Mouse (Mus musculus) forebrain, embryonic 15.5 days (tissue): ENCODE data around the gene Purb. TPM values are rescaled to one million over a fixed set of nuclear protein-coding genes. Genes with fewer than 3 reads are reported as not detected.
A peak's percentile ranks its signal among the peaks of the same experiment; 100 is the strongest.
"Not testable (repeated sequence)": the region's sequence is repeated elsewhere in the genome, so short reads cannot be mapped to it uniquely, and the experiment has no call there.

Source experiments
- ATAC-seq: fragments of 200-750 bp; cut with Nextera tagmentation; replicated peaks from 2 replicates; pipeline ENCODE4 v1.8.0; 2017; ENCODE audit warnings: mild to moderate bottlenecking, moderate TSS enrichment, moderate library complexity
- H3K27ac ChIP-seq: fragments of 300-500 bp; sonication (generic); replicated peaks from 2 replicates; pipeline ENCODE4 v1.5.1; 2015; ENCODE audit warnings: mild to moderate bottlenecking, inconsistent platforms
- H3K27me3 ChIP-seq: fragments of 300-500 bp; sonication (generic); 2 replicates; pipeline ENCODE4 v1.6.1; 2015; ENCODE audit warnings: inconsistent platforms
- H3K36me3 ChIP-seq: fragments of 300-500 bp; sonication (generic); 2 replicates; pipeline ENCODE4 v1.6.1; 2015; ENCODE audit warnings: mild to moderate bottlenecking, inconsistent platforms
- H3K4me1 ChIP-seq: fragments of 300-500 bp; sonication (generic); 2 replicates; pipeline ENCODE4 v1.6.1; 2015; ENCODE audit warnings: inconsistent platforms
- H3K4me2 ChIP-seq: fragments of 300-500 bp; sonication (generic); replicated peaks from 2 replicates; pipeline ENCODE4 v1.6.1; 2015; ENCODE audit warnings: mild to moderate bottlenecking, inconsistent platforms
- H3K4me3 ChIP-seq: fragments of 300-500 bp; sonication (generic); 2 replicates; pipeline ENCODE4 v1.5.1; 2015; ENCODE audit warnings: mild to moderate bottlenecking, inconsistent platforms
- H3K9ac ChIP-seq: fragments of 300-500 bp; sonication (generic); replicated peaks from 2 replicates; pipeline ENCODE4 v1.6.1; 2015; ENCODE audit warnings: mild to moderate bottlenecking, inconsistent platforms
- H3K9me3 ChIP-seq: fragments of 300-500 bp; sonication (generic); 2 replicates; pipeline ENCODE4 v1.6.1; 2016; ENCODE audit warnings: inconsistent platforms
- WGBS: fragments of 180-500 bp; shearing (Covaris S2); methylation state at CpG from one replicate; pipeline ENCODE4 v1.1.7; 2015; ENCODE audit warnings: mixed read lengths; 5-methylcytosine and 5-hydroxymethylcytosine counted together
- polyA plus RNA-seq: library from polyadenylated mRNA; unstranded; fragments of >200 nt; fragmentation: Nextera tagmentation; extraction: Ambion mirVana; gene quantifications from 2 replicates; pipeline ENCODE4 v1.2.1, GENCODE M21; 2015

Gene Purb
- polyA plus RNA-seq, 1 experiment from 2014 or later = 14.8 TPM

DNA sequence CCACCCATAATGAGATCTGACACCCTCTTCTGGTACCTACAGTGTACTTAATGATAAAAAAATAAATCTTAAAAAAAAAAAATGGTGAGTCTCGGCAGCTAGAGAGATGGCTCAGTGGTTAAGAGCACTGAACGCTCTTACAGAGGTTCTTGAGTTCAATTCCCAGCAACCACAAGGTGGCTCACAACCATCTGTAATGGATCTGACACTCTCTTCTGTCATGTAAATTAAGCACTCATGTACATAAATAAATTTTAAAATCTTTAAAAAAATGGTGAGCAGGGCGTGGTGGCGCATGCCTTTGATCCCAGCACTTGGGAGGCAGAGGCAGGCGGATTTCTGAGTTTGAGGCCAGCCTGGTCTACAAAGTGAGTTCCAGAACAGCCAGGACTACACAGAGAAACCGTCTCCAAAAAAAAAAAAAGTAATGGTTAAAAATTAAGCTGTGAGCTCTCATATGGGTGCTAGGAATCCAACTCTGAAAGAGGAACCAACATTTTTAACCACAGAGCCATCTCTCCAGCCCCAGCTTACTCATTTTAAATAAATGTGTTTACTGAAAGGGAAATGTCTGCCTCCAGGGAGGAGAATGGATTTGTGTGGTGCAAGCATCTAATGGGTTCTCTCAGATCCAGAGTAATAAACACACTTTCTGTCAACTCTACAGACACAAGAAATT is 12.4 kb downstream of the Purb start:
- Histone ChIP-seq H3K4me2 (no peak overlapping the region), H3K9ac (no peak overlapping the region), H3K27ac (no peak overlapping the region), H3K9me3 (no peaks in the 10 kb centered on the region), H3K4me1 (peaks cover 12% of the 10 kb centered on the region), H3K4me3 (no peak overlapping the region), H3K36me3 (peaks cover 20% of the 10 kb centered on the region), H3K27me3 (no peaks in the 10 kb centered on the region)
- WGBS = 90% methylated on average over 6 of the region's 6 CpGs
- ATAC-seq = no peak

DNA sequence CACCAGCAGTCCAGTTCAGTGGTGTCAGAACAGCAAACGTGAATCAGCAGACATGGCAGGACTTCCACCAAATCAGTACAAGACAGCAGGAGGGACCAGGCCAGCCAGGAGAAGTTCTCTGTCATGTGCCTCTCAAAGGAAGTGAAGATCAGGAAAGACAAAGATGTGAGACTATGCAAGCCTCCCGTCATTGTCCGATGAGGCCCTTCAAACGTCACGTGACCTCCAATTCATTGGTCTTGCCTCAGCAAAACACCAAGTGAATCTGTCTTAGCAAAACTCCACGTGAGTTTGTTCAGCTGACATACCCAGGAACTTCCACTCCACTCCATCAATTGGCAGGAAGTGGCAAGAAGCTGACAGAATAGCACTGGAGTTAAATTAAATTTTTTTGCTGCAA is 19.6 kb downstream of the Purb start:
- H3K4me3 ChIP-seq = no peak overlapping the region
- no peaks in the 10 kb centered on the region for H3K36me3 ChIP-seq
- no peaks in the 10 kb centered on the region for H3K27me3 ChIP-seq
- no peak overlapping the region for H3K4me2 ChIP-seq
- no peak overlapping the region for H3K9ac ChIP-seq
- H3K4me1 ChIP-seq = no peaks in the 10 kb centered on the region
- no peak for ATAC-seq
- H3K27ac ChIP-seq = no peak overlapping the region
- 80% methylated on average over 6 of the region's 6 CpGs for WGBS
- H3K9me3 ChIP-seq = no peaks in the 10 kb centered on the region

DNA sequence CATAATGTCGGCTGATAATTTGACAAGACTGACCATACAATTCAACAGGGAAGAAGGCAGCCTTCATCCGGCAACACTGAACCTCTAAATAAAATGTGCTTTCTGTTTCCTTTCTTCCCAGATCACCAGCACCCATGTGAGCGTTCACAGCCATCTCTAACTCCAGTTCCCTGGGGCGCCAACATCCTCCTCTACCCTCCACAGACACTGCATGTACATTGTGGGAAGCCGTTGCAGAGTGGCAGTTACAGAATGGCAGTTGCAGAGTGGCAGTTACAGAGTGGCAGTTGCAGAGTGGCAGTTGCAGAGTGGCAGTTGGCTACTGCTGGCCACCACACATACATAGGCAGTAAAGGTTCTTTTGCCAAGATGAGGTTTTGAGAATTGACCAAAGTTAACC is 27.6 kb downstream of the Purb start:
- not testable (repeated sequence) for H3K27me3 ChIP-seq, H3K4me2 ChIP-seq, H3K9me3 ChIP-seq, H3K36me3 ChIP-seq, H3K4me3 ChIP-seq, H3K9ac ChIP-seq, ATAC-seq, H3K4me1 ChIP-seq, H3K27ac ChIP-seq
- 95% methylated on average over 5 of the region's 5 CpGs for WGBS

DNA sequence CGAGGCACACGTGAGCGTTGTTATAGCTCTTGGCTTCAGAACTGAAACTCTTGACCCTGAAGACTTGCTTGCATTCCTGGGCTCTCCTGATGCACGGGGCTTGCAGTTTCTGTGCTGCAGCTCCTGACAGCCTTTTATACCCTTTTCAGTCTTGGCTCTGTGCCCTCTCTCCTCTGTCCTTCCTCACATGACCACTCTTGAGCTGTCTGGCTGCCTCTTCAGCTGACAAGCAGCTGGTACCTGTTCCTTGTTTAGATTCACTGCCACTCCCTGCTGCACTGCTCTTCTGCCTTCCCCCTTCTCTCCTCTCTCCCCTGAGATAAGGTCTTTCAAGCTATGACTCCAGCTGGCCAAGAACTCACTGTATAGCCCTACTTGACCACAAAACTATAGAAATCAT is 28.2 kb downstream of the Purb start:
- no peak overlapping the region for H3K9ac ChIP-seq
- no peaks in the 10 kb centered on the region for H3K36me3 ChIP-seq
- H3K4me3 ChIP-seq = no peak overlapping the region
- H3K27me3 ChIP-seq = no peaks in the 10 kb centered on the region
- peaks cover 14% of the 10 kb centered on the region for H3K4me1 ChIP-seq
- WGBS = 87% methylated on average over 4 of the region's 4 CpGs
- no peak overlapping the region for H3K27ac ChIP-seq
- no peak overlapping the region for H3K4me2 ChIP-seq
- ATAC-seq = no peak
- no peaks in the 10 kb centered on the region for H3K9me3 ChIP-seq

DNA sequence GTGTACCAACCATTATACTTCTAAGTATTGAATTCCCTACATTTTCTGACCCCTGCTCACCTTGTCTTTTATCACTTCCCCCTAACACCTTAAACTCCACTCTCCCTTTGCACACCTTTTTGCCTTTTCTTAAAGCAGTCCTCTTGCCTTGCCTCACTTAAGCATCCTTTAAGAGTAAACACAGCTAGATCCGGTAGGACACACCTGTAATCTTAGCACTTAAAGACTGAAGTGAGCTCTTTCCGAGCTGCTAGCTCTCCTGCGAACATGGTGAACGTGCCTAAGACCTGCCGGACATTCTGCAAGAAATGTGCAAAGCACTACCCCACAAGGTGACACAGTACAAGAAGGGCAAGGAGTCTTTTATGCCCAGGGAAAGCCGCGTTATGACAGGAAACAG is 29.8 kb downstream of the Purb start:
- H3K27me3 ChIP-seq = no peaks in the 10 kb centered on the region
- no peak overlapping the region for H3K9ac ChIP-seq
- no peaks in the 10 kb centered on the region; the same call in 1 of the 2 replicates for H3K36me3 ChIP-seq
- no peak overlapping the region for H3K4me3 ChIP-seq
- peaks cover 17% of the 10 kb centered on the region for H3K4me1 ChIP-seq
- no peak overlapping the region for H3K4me2 ChIP-seq
- WGBS = 91% methylated on average over 7 of the region's 7 CpGs
- H3K27ac ChIP-seq = no peak overlapping the region
- no peak for ATAC-seq
- H3K9me3 ChIP-seq = no peaks in the 10 kb centered on the region

DNA sequence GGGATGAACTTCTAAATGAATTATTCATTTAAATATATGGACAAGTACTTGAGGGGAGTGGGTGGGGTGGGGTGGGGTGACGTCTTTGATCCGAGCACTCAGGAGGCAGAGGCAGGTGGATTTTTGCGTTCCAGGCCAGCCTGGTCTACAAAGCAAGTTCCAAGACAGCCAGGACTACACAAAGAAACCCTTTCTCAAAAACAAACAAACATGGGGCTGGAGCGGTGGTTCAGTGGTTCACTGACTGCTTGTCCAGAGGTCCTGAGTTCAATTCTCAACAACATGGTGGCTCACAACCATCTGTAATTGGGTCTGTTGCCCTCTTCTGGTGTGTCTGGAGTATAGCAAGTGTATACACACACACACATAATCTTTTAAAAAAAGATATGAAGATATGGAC is 30.3 kb downstream of the Purb start:
- no peaks in the 10 kb centered on the region for H3K27me3 ChIP-seq
- H3K4me3 ChIP-seq = no peak overlapping the region
- H3K4me1 ChIP-seq = peaks cover 17% of the 10 kb centered on the region
- no peak overlapping the region for H3K9ac ChIP-seq
- no peak overlapping the region for H3K27ac ChIP-seq
- H3K36me3 ChIP-seq = peaks cover under 1% of the 10 kb centered on the region; the same call in 1 of the 2 replicates
- ATAC-seq = no peak
- H3K9me3 ChIP-seq = no peaks in the 10 kb centered on the region
- no peak overlapping the region for H3K4me2 ChIP-seq
- WGBS = 82% methylated on average over 4 of the region's 4 CpGs

DNA sequence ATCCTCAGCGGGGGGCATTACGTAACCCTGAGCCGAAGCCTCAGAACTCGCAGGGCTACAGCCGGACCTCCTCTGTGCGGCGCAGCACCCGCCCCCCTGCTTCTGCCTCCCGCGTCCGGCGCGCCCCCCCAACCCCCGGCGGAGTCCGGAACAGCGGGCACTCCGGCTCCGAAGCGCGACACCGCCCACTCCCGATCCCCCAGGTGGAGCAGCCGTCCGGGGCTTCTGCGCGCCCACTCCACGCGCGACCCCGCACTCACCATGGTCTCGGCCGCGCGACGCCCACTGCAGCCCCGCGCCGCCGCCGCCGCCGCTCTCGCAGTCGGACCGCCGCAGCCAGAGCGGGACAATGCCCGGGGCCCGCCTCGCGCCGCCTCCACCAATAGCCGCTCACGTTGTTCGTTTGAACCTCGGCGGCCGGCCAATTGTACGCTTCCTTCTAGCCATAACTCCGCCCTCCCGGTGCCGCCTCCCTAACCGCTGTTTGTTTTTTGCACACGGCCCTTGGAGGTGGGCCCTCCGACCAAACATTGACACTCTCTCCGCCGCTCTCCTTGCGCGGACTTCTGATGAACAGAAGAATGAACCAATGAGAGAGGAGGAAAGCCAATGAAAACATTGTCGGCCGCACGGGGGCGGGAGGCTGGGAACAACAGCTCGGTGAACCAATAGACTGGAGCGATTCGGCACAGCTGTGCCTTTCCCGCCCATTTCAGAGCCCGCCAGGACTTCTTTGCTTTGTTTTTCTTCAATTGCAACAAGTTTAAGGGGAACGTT is 31.5 kb downstream of the Purb start, which contains the start of gene H2afv:
Gene H2afv, minus strand, starts transcription at position 367 of the 777 bp plus-strand sequence.
- WGBS = under 1% methylated on average over 80 of the region's 80 CpGs
- peak; percentile 100 for ATAC-seq
- H3K27me3 ChIP-seq = no peaks in the 10 kb centered on the region

DNA sequence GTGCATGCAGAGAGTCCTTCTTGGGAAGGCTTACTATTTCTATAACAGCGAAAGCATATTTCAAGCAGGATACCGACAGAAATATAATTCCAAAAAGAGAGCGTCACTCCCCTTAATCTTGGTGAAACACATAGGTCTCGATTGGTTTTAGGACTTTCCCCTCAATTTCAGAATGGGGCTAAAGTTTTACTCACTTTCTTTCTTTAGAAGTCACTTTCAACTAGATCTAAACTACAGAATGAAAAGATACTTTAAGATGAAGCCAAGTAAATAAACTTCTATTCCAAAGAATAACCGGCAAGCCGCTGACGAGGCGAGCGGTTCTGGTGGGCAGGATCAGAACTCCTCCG is 32.0 kb downstream of the Purb start:
- no peak for ATAC-seq
- Histone ChIP-seq H3K9me3 (no peaks in the 10 kb centered on the region), H3K4me2 (peak overlapping the region; percentile 62), H3K9ac (peak overlapping the region; percentile 93), H3K4me3 (peak overlapping the region; percentile 97), H3K27me3 (no peaks in the 10 kb centered on the region), H3K4me1 (peaks cover 17% of the 10 kb centered on the region), H3K36me3 (peaks cover 4% of the 10 kb centered on the region; the same call in 1 of the 2 replicates), H3K27ac (peak overlapping the region; percentile 96)
- under 1% methylated on average over 10 of the region's 10 CpGs for WGBS

More for the DNA sequence above, 31.5 kb downstream of the Purb start, which contains the start of gene H2afv:
- H3K4me1 ChIP-seq = peaks cover 17% of the 10 kb centered on the region
- no peaks in the 10 kb centered on the region for H3K9me3 ChIP-seq
- H3K36me3 ChIP-seq = peaks cover 2% of the 10 kb centered on the region; the same call in 1 of the 2 replicates
- H3K9ac ChIP-seq = peak within 1 kb of the TSS; percentile 93
- H3K27ac ChIP-seq = peak within 1 kb of the TSS; percentile 96
- peak within 1 kb of the TSS; percentile 97 for H3K4me3 ChIP-seq
- peak within 1 kb of the TSS; percentile 62 for H3K4me2 ChIP-seq

DNA sequence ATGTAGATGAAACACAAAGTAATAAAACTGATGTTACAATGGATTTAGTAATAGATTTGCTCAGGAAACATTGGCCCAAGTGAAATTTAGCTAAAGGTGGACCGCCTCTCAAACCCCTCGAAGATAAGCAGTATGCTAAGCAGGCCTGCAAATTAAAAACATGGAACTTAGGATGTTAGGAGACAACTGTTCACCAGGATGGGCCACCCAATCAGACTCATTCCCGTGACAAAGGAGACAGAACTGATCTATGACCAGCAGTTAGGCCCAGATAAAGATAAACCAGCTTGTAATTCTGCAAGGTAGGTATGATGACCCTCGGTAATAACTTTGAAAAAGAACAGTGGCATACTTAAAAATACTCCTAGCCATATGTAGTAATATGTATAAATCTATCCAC is 32.6 kb downstream of the Purb start:
- ATAC-seq = no peak
- WGBS = 45% methylated on average over 4 of the region's 4 CpGs

DNA sequence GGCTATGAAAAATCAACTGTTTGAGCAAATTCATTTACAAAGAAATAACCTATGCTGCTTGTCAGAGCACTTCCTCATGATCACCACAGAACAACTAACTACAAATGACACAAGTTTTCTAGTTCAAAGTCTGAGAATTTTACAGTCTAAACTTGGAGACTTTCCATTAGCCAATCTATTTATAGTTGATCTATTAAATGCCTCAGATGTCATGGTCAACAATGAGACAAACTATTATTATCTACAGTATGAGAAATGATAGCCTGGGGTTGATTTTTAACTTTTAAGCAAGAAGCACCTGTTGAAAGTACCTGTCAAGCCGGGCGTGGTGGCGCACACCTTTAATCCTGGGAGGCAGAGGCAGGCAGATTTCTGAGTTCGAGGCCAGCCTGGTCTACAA is 33.2 kb downstream of the Purb start:
- Histone ChIP-seq H3K9me3 (no peaks in the 10 kb centered on the region), H3K9ac (no peak overlapping the region), H3K4me2 (no peak overlapping the region), H3K4me1 (peaks cover 17% of the 10 kb centered on the region), H3K27me3 (no peaks in the 10 kb centered on the region), H3K36me3 (peaks cover 10% of the 10 kb centered on the region), H3K4me3 (no peak overlapping the region), H3K27ac (no peak overlapping the region)
- 97% methylated on average over 4 of the region's 4 CpGs for WGBS
- ATAC-seq = no peak

More for the DNA sequence above, 32.6 kb downstream of the Purb start:
- H3K4me2 ChIP-seq = peak overlapping the region; percentile 62
- no peak overlapping the region for H3K27ac ChIP-seq
- H3K4me3 ChIP-seq = peak overlapping the region; percentile 97
- H3K9ac ChIP-seq = peak overlapping the region; percentile 93
- peaks cover 17% of the 10 kb centered on the region for H3K4me1 ChIP-seq
- no peaks in the 10 kb centered on the region for H3K9me3 ChIP-seq
- peaks cover 5% of the 10 kb centered on the region; the same call in 1 of the 2 replicates for H3K36me3 ChIP-seq
- H3K27me3 ChIP-seq = no peaks in the 10 kb centered on the region

DNA sequence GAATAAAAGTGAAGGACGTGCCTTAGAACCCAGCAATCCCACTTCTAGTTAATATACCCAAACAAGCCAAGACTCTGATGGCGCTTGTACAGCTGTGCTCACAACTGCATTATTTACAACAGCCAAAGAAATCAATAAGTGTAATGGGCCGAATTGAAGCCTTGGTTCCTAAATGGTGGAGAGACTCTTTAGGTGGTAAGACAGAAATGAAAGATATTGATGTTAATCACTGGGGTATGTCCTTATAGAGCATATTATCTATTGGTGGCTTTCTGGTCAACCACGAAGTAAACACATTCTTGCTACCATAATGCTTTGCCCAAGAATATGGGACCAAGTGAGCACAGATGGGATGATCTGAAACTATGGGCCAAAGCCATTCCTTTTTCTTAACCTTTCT is 35.5 kb downstream of the Purb start:
- ATAC-seq = no peak
- Histone ChIP-seq H3K4me1 (peaks cover 16% of the 10 kb centered on the region), H3K9me3 (no peaks in the 10 kb centered on the region), H3K9ac (no peak overlapping the region), H3K4me2 (no peak overlapping the region), H3K36me3 (peaks cover 29% of the 10 kb centered on the region), H3K27ac (no peak overlapping the region), H3K27me3 (no peaks in the 10 kb centered on the region), H3K4me3 (no peak overlapping the region)
- 94% methylated on average over 4 of the region's 4 CpGs for WGBS

DNA sequence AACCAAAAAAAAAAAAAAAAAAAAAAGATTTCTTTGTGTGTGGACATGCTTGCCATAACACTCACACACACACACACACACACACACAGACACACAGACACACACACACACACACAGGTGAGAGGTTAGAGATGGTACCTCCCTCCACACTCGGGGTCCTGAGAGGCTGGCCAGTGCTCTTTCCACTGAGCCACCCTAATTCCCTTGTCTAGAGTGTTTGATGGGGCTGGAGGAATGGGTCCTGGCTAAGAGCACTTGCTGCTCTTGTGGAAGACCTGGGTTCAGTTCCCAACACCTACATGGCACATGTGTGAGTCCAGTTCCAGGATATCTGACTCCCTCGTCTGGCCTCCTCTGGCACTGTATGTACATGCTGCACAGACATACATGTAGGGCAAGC is 38.0 kb downstream of the Purb start:
- WGBS = 89% methylated on average over 2 of the region's 2 CpGs
- peaks cover 47% of the 10 kb centered on the region for H3K36me3 ChIP-seq
- no peak for ATAC-seq

More for the DNA sequence above, 38.0 kb downstream of the Purb start:
- Histone ChIP-seq H3K4me2 (no peak overlapping the region), H3K9me3 (no peaks in the 10 kb centered on the region), H3K27me3 (no peaks in the 10 kb centered on the region), H3K9ac (no peak overlapping the region), H3K4me3 (no peak overlapping the region), H3K27ac (no peak overlapping the region), H3K4me1 (peaks cover 4% of the 10 kb centered on the region; the same call in 1 of the 2 replicates)
